9 mouse cellular contexts compared by ENCODE assay signal in genomic region chr1:80018391-80019065, GRCm38 (mm10).
A peak's percentile ranks its signal among the peaks of the same experiment; 100 is the strongest.
DNase-seq lines count a peak whose midpoint lies in the region; ATAC-seq lines count a peak whose summit lies in the region.
"Had no signal": no experiment of that assay in that cellular context is flagged by ENCODE, and none has a peak within 500 bp of the region (broad histone marks: within the 10 kb centered on the region; RNA-seq: fewer than 3 reads in every experiment).

No protein-coding gene starts in this region.

- no peak overlapping the region for H3K4me2 ChIP-seq in heart, embryonic 11.5 days

- ATAC-seq in heart, embryonic 11.5 days (replicated peaks; ENCODE audit: insufficient number of reproducible peaks, low FRiP score, low TSS enrichment): no peak
- peak; percentile 10 for ATAC-seq in common myeloid progenitor, adult 5-6 weeks (replicated peaks; ENCODE audit: low read depth, poor library complexity, severe bottlenecking)
- ATAC-seq: midbrain, embryonic 16.5 days had no signal

- no peaks in the 10 kb centered on the region for H3K9me3 ChIP-seq in heart, embryonic 11.5 days (replicated peaks; ENCODE audit: control insufficient read depth, low read length)

- no peaks in the 10 kb centered on the region for H3K27me3 ChIP-seq in heart, embryonic 11.5 days (ENCODE audit: control insufficient read depth, insufficient read depth, low read length)

- DNase-seq in heart, adult 11 months: peak; percentile 98
- peak; percentile 83 for DNase-seq in heart, postnatal 14 days
- peak; percentile 22 for DNase-seq in lung, postnatal 36 days
- no peak for DNase-seq in layer of hippocampus, postnatal 36 days
- DNase-seq in left cerebral cortex, adult 9 months (ENCODE audit: low spot score in 2 of 2): no peak
- DNase-seq in frontal cortex, postnatal 36 days (ENCODE audit: low spot score in 2 of 2): no peak

- H3K27ac ChIP-seq in heart, embryonic 11.5 days (ENCODE audit: low read depth, low read length): no peak overlapping the region

- no peaks in the 10 kb centered on the region for H3K4me1 ChIP-seq in heart, embryonic 11.5 days (ENCODE audit: control insufficient read depth, insufficient read depth, low read length)

- intact Hi-C loops in heart, postnatal 14 days (cut with DNase I): no loop called here

- no peak overlapping the region for H3K4me3 ChIP-seq in heart, embryonic 11.5 days (ENCODE audit: low read depth, low read length)

- H3K36me3 ChIP-seq in heart, embryonic 11.5 days (ENCODE audit: control insufficient read depth, insufficient read depth, low read length): no peaks in the 10 kb centered on the region

- WGBS in heart, embryonic 11.5 days (ENCODE audit: insufficient replicate concordance): 68% methylated on average over 11 of the region's 11 CpGs

- H3K9ac ChIP-seq in heart, embryonic 11.5 days (ENCODE audit: low read depth, low read length): no peak overlapping the region

Comparison
In these comparisons a context has a peak if more than half of its experiments do, and no peak if none do; other contexts are left out.
1. DNase-seq: peak in heart, adult 11 months (single experiment), heart, postnatal 14 days (2 of 2) and lung, postnatal 36 days (single experiment); none in layer of hippocampus, postnatal 36 days (0 of 2), left cerebral cortex, adult 9 months (0 of 2) and frontal cortex, postnatal 36 days (0 of 2).